In the genomic region with DNA sequence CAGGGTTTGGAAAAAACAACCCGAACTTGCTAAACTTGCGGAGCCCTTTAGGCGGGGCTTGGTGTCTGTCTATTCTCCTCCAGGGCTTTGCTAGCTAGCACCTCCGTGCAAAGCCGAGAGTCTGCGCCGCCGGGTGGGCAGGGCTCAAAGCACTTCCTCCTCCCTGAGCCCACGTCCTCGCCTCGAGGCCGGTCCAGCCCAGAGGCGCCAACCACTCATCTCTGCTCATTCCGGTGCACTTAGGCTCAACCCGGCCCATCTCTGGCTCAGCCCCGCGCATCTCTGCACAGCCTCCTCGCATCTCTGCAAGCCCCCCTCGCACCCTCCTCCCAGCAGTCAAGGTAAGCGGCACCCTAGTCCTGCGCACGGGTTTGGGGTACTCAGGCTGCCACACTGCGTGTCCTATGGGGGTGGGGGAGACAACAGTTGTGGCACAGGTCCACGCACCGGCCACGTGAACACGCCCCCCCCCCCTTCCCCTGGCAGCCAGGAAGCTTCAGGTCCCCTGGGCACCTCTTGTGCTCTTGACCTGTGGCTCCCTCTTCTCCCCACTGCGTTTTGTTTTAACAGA, we compare ENCODE assay signal across 7 mouse cellular contexts. TPM values are rescaled to one million over a fixed set of nuclear protein-coding genes. Genes with fewer than 3 reads are reported as not detected.
DNase-seq lines count a peak whose midpoint lies in the region; ATAC-seq lines count a peak whose summit lies in the region.

No protein-coding gene starts in this region.

- H3K9ac ChIP-seq in midbrain, embryonic 11.5 days (ENCODE audit: low read length): peak overlapping the region; percentile 60

- peak overlapping the region; percentile 75 for H3K4me2 ChIP-seq in midbrain, embryonic 11.5 days

- DNase-seq in WW6 (ENCODE audit: low read depth, low spot score): peak; percentile 16
- peak; percentile 69 for DNase-seq in embryonic facial prominence, embryonic 10.5 days (ENCODE audit: low spot score)
- DNase-seq in heart, adult 11 months: peak; percentile 99
- DNase-seq in kidney, adult 11 months: peak; percentile 26
- DNase-seq in limb, embryonic 10.5 days (ENCODE audit: low spot score): peak; percentile 62
- DNase-seq in midbrain, embryonic 11.5 days (ENCODE audit: low spot score, missing footprints): peak; percentile 95
- peak; percentile 40 for DNase-seq in right cerebral cortex, postnatal 4 days

- H3K27me3 ChIP-seq in embryonic facial prominence, embryonic 10.5 days (replicated peaks; ENCODE audit: low read depth, poor library complexity, severe bottlenecking): peaks cover 28% of the 10 kb centered on the region
- H3K27me3 ChIP-seq in limb, embryonic 10.5 days (ENCODE audit: low read depth, poor library complexity, severe bottlenecking): peaks cover 24% of the 10 kb centered on the region
- no peaks in the 10 kb centered on the region; the same call in 1 of the 2 replicates for H3K27me3 ChIP-seq in midbrain, embryonic 11.5 days (ENCODE audit: control insufficient read depth, insufficient read depth, low read length)

- H3K9me3 ChIP-seq in embryonic facial prominence, embryonic 10.5 days: no peaks in the 10 kb centered on the region
- H3K9me3 ChIP-seq in limb, embryonic 10.5 days (replicated peaks): no peaks in the 10 kb centered on the region
- H3K9me3 ChIP-seq in midbrain, embryonic 11.5 days (ENCODE audit: control insufficient read depth, low read length): no peaks in the 10 kb centered on the region

- H3K36me3 ChIP-seq in embryonic facial prominence, embryonic 10.5 days (replicated peaks): no peaks in the 10 kb centered on the region
- no peaks in the 10 kb centered on the region for H3K36me3 ChIP-seq in limb, embryonic 10.5 days
- H3K36me3 ChIP-seq in midbrain, embryonic 11.5 days (ENCODE audit: control insufficient read depth, insufficient read depth, low read length): no peaks in the 10 kb centered on the region

- peak overlapping the region; percentile 76 for H3K27ac ChIP-seq in embryonic facial prominence, embryonic 10.5 days (replicated peaks)
- H3K27ac ChIP-seq in limb, embryonic 10.5 days: peak overlapping the region; percentile 22; the same call in 1 of the 2 replicates
- H3K27ac ChIP-seq in midbrain, embryonic 11.5 days (ENCODE audit: low read depth, low read length): no peak overlapping the region

- peak overlapping the region; percentile 61 for H3K4me3 ChIP-seq in embryonic facial prominence, embryonic 10.5 days
- H3K4me3 ChIP-seq in limb, embryonic 10.5 days: peak overlapping the region; percentile 52
- H3K4me3 ChIP-seq in midbrain, embryonic 11.5 days (ENCODE audit: low read depth, low read length): peak overlapping the region; percentile 36

- peaks cover 21% of the 10 kb centered on the region for H3K4me1 ChIP-seq in embryonic facial prominence, embryonic 10.5 days
- peaks cover 7% of the 10 kb centered on the region for H3K4me1 ChIP-seq in limb, embryonic 10.5 days
- H3K4me1 ChIP-seq in midbrain, embryonic 11.5 days (ENCODE audit: control insufficient read depth, insufficient read depth, low read length): peaks cover 2% of the 10 kb centered on the region

- WGBS in embryonic facial prominence, embryonic 10.5 days: under 1% methylated on average over 28 of the region's 28 CpGs
- WGBS in limb, embryonic 10.5 days: 1% methylated on average over 28 of the region's 28 CpGs
- under 1% methylated on average over 27 of the region's 28 CpGs for WGBS in midbrain, embryonic 11.5 days

- ATAC-seq in midbrain, embryonic 11.5 days (ENCODE audit: low FRiP score): peak; percentile 84

RNA-seq across cellular contexts. Expression of a gene that starts 0.4 kb away (rescaled TPM):
- polyA plus RNA-seq in embryonic facial prominence, embryonic 10.5 days (2016; fragmentation: Nextera tagmentation; extraction: Ambion mirVana): 1.6 and 1.8 TPM in 2 replicates
- 0.33 and 0.39 TPM in 2 replicates for polyA plus RNA-seq in limb, embryonic 10.5 days (2016; fragmentation: Nextera tagmentation; extraction: Ambion mirVana)
- polyA plus RNA-seq in midbrain, embryonic 11.5 days (2014; fragmentation: Nextera tagmentation; extraction: Ambion mirVana): 0.55 and 0.75 TPM in 2 replicates

Comparison
In these comparisons a context has a peak if more than half of its experiments do, and no peak if none do; other contexts are left out.
1. DNase-seq: peak in every context shown above with its lines; median percentile 99 in heart, adult 11 months; 95 in midbrain, embryonic 11.5 days; 69 in embryonic facial prominence, embryonic 10.5 days; 62 in limb, embryonic 10.5 days; 40 in right cerebral cortex, postnatal 4 days; 26 in kidney, adult 11 months; 16 in WW6.